In genomic region chr19:41900495-41901090, GRCm38 (mm10) we compare ENCODE assay signal across 16 mouse cellular contexts. TPM values are rescaled to one million over a fixed set of nuclear protein-coding genes. Genes with fewer than 3 reads are reported as not detected.
DNase-seq lines count a peak whose midpoint lies in the region; ATAC-seq and TF ChIP-seq lines count a peak whose summit lies in the region.
"Had no signal": no experiment of that assay in that cellular context is flagged by ENCODE, and none has a peak within 500 bp of the region (broad histone marks: within the 10 kb centered on the region; RNA-seq: fewer than 3 reads in every experiment).

No protein-coding gene starts in this region.

- peak overlapping the region; percentile 43 for H3K4me3 ChIP-seq in bone marrow, adult 2 months (replicated peaks; ENCODE audit: control insufficient read depth, low read depth, low read length)
- H3K4me3 ChIP-seq in liver, postnatal 0 days (ENCODE audit: low read depth, low read length), result no peak overlapping the region
- H3K4me3 ChIP-seq: embryonic facial prominence, embryonic 12.5 days; heart, embryonic 12.5 days; limb, embryonic 10.5 days had no signal

- H3K36me3 ChIP-seq in liver, postnatal 0 days (replicated peaks; ENCODE audit: insufficient read depth, low read length), result no peaks in the 10 kb centered on the region
- H3K36me3 ChIP-seq in splenic B cell, adult 2 months (ENCODE audit: control insufficient read depth, insufficient read depth, low read length, poor library complexity, severe bottlenecking), result no peaks in the 10 kb centered on the region
- H3K36me3 ChIP-seq: embryonic facial prominence, embryonic 12.5 days; heart, embryonic 12.5 days; limb, embryonic 10.5 days had no signal

- H3K9me3 ChIP-seq in liver, postnatal 0 days (ENCODE audit: low read length), result no peaks in the 10 kb centered on the region
- H3K9me3 ChIP-seq: embryonic facial prominence, embryonic 12.5 days; heart, embryonic 12.5 days; limb, embryonic 10.5 days had no signal

- DNase-seq in lung, postnatal 25 days (ENCODE audit: low spot score), result peak; percentile 31
- DNase-seq in lung, adult 18-20 months, result no peak
- no peak for DNase-seq in liver, postnatal 0 days
- DNase-seq in splenic B cell, adult 2 months (ENCODE audit: low read depth, low spot score), result peak; percentile 23
- DNase-seq in cerebellum, adult 8-10 months, result no peak
- no peak for DNase-seq in adrenal gland, adult (ENCODE audit: inconsistent age in 2 of 2, low spot score in 1 of 2)
- DNase-seq: cerebellum, adult 11 months; gastrocnemius, postnatal 36 days; heart, postnatal 4 days; thymus, adult 18-20 months had no signal

- no peak for TF ChIP-seq CTCF in bone marrow, adult 2 months (IDR thresholded peaks at IDR 0.05; ENCODE audit: control insufficient read depth, insufficient read depth, low read length)
- no peak for TF ChIP-seq CTCF in liver, postnatal 0 days (IDR thresholded peaks at IDR 0.05; ENCODE audit: low read depth)

- ATAC-seq in liver, postnatal 0 days, result 0 out of 2 replicates have a peak, but pooled peaks have one; percentile 12
- ATAC-seq: activated CD4-positive, CD25-positive, alpha-beta regulatory T cell, adult 4 months had no signal

- no peak overlapping the region for H3K9ac ChIP-seq in liver, postnatal 0 days (replicated peaks)
- H3K9ac ChIP-seq: embryonic facial prominence, embryonic 12.5 days; heart, embryonic 12.5 days had no signal

- peak overlapping the region; percentile 92 for H3K27ac ChIP-seq in bone marrow, adult 2 months (ENCODE audit: control insufficient read depth, insufficient read depth, low read depth, low read length, poor library complexity)
- H3K27ac ChIP-seq in liver, postnatal 0 days (ENCODE audit: low read depth), result peak overlapping the region; percentile 72
- H3K27ac ChIP-seq: embryonic facial prominence, embryonic 12.5 days; limb, embryonic 10.5 days had no signal

- H3K4me2 ChIP-seq in liver, postnatal 0 days (ENCODE audit: low read depth, low read length), result 0 out of 2 replicates have a peak overlapping the region, but pooled peaks have one; percentile 9
- H3K4me2 ChIP-seq: embryonic facial prominence, embryonic 12.5 days; heart, embryonic 12.5 days; midbrain, embryonic 11.5 days had no signal

- no peak for TF ChIP-seq EP300 in liver, postnatal 0 days (IDR thresholded peaks at IDR 0.05; ENCODE audit: low read depth)

- TF ChIP-seq POLR2A in bone marrow, adult 2 months (IDR thresholded peaks at IDR 0.05; ENCODE audit: borderline replicate concordance, control insufficient read depth, low read depth, low read length), result no peak

- 10% methylated on average over 8 of the region's 8 CpGs for WGBS in bone marrow, adult 2 months
- WGBS in liver, postnatal 0 days (ENCODE audit: insufficient replicate concordance), result 40% methylated on average over 8 of the region's 8 CpGs

- no peaks in the 10 kb centered on the region for H3K27me3 ChIP-seq in liver, postnatal 0 days (ENCODE audit: insufficient read depth, low read length)
- H3K27me3 ChIP-seq in splenic B cell, adult 2 months (ENCODE audit: control insufficient read depth, insufficient read depth, low read length, poor library complexity, severe bottlenecking), result no peaks in the 10 kb centered on the region
- H3K27me3 ChIP-seq: embryonic facial prominence, embryonic 12.5 days; heart, embryonic 12.5 days had no signal

- peaks cover 8% of the 10 kb centered on the region; the same call in 1 of the 2 replicates for H3K4me1 ChIP-seq in bone marrow, adult 2 months (ENCODE audit: control insufficient read depth, insufficient read depth, low read length)
- peaks cover 13% of the 10 kb centered on the region; the same call in 1 of the 2 replicates for H3K4me1 ChIP-seq in liver, postnatal 0 days (ENCODE audit: insufficient read depth)

RNA-seq across cellular contexts. Expression of gene Rrp12, which starts 4.6 kb away (rescaled TPM):
- polyA plus RNA-seq in bone marrow, adult 2 months (2011; ENCODE audit: insufficient read depth, insufficient read length, low replicate concordance, missing spikeins), result 5.8 and 12.5 TPM in 2 replicates
- 4.1 and 4.3 TPM in 2 replicates for polyA plus RNA-seq in liver, postnatal 0 days (2015; fragmentation: Nextera tagmentation; extraction: Ambion mirVana)

RNA-seq across cellular contexts. Expression of gene Pgam1, which starts 11.1 kb away (rescaled TPM):
- polyA plus RNA-seq in bone marrow, adult 2 months (2011; ENCODE audit: insufficient read depth, insufficient read length, low replicate concordance, missing spikeins), result 47.1 and 160 TPM in 2 replicates
- 153 and 183 TPM in 2 replicates for polyA plus RNA-seq in liver, postnatal 0 days (2015; fragmentation: Nextera tagmentation; extraction: Ambion mirVana)

RNA-seq across cellular contexts. Expression of gene Exosc1, which starts 32.6 kb away (rescaled TPM):
- polyA plus RNA-seq in bone marrow, adult 2 months (2011; ENCODE audit: insufficient read depth, insufficient read length, low replicate concordance, missing spikeins), result 16.4 and 24.6 TPM in 2 replicates
- 31.3 and 34.5 TPM in 2 replicates for polyA plus RNA-seq in liver, postnatal 0 days (2015; fragmentation: Nextera tagmentation; extraction: Ambion mirVana)

RNA-seq across cellular contexts. Expression of gene Zdhhc16, which starts 32.7 kb away (rescaled TPM):
- 27.4 and 59.8 TPM in 2 replicates for polyA plus RNA-seq in bone marrow, adult 2 months (2011; ENCODE audit: insufficient read depth, insufficient read length, low replicate concordance, missing spikeins)
- 22.6 and 24.9 TPM in 2 replicates for polyA plus RNA-seq in liver, postnatal 0 days (2015; fragmentation: Nextera tagmentation; extraction: Ambion mirVana)

RNA-seq across cellular contexts. Expression of gene Frat2, which starts 52.7 kb away (rescaled TPM):
- polyA plus RNA-seq in bone marrow, adult 2 months (2011; ENCODE audit: insufficient read depth, insufficient read length, low replicate concordance, missing spikeins), result 4.5 and 9.7 TPM in 2 replicates
- 3.3 and 3.7 TPM in 2 replicates for polyA plus RNA-seq in liver, postnatal 0 days (2015; fragmentation: Nextera tagmentation; extraction: Ambion mirVana)

Comparison
In these comparisons a context has a peak if more than half of its experiments do, and no peak if none do; other contexts are left out.
1. DNase-seq: peak in lung, postnatal 25 days (single experiment) and splenic B cell, adult 2 months (single experiment); none in lung, adult 18-20 months (0 of 2), liver, postnatal 0 days (single experiment), cerebellum, adult 8-10 months (single experiment) and adrenal gland, adult (0 of 2).